Mouse (Mus musculus) MEL-GATA-1-ER (cell line): ENCODE measurements around the gene Ube2c.

Experiments
- DNase-seq: peaks from one replicate; pipeline ENCODE4 v3.0.0-alpha.2; 2012; ENCODE audit warnings: low read depth; ENCODE audit errors: extremely low read depth

The Ube2c gene

GRCm38 (mm10) chr2:164821060-164821459 lies 51.4 kb downstream of the Ube2c start:
- no peak for DNase-seq

GRCm38 (mm10) chr2:164822636-164823165 lies 53.0 kb downstream of the Ube2c start, which contains the start of gene Zswim1:
Gene Zswim1, plus strand, starts transcription at chr2:164822686.
- DNase-seq = peak; percentile 98

- DNase-seq = peak; percentile 71
Measured at GRCm38 (mm10) chr2:164823181-164823585, 53.5 kb downstream of the Ube2c start.

- no peak for DNase-seq
Measured at GRCm38 (mm10) chr2:164823969-164824368, 54.3 kb downstream of the Ube2c start.

- no peak for DNase-seq
Measured at GRCm38 (mm10) chr2:164825521-164825920, 55.8 kb downstream of the Ube2c start.

- peak; percentile 79 for DNase-seq
Measured at GRCm38 (mm10) chr2:164827146-164827850, 57.6 kb downstream of the Ube2c start.
